Mouse (Mus musculus): Measurements from ENCODE around the gene Gfer.
"Not testable (repeated sequence)": the region's sequence is repeated elsewhere in the genome, so short reads cannot be mapped to it uniquely, and the experiment has no call there.

The Gfer gene

DNA sequence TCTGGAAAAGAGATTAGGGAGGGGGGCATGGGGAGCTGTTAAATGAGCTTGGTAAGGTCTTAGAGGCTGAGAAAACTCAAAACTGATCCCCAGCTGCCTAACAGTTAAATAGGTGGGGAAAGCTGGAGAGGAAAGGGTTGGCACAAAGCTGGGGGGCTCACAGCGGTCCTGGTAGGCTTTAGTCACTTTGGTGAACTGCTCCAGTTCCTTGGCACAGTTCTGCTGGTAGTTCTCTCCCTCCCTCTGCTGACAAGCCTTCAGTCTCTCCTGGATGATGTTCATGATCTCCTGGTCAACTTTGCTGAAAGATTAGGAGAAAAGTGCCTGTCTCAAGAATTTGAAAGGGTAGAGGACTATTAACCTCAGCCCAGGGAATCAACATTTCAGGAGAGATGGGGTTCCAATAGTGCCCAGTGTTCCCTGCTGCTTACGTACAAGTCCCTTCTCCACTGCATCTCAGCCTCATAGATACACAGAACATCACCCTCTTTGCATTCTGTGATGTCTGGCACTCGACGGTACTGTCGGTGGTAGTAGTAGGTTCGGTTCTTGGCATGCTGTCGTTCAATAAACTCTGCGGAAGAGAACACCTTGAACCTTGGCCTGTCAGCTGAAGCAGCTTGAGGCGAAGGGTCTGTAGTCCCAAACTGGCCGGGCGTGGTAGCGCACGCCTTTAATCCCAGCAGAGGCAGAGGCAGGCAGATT, 26.4 kb upstream of the Gfer start:
- DNase-seq (ENCODE audit: low spot score in 2 of 2): no peak

- DNase-seq (ENCODE audit: low spot score in 2 of 2): not testable (repeated sequence)
These were observed 25.5 kb upstream of the Gfer start for GRCm38 (mm10) chr17:24721383-24721955.

DNA sequence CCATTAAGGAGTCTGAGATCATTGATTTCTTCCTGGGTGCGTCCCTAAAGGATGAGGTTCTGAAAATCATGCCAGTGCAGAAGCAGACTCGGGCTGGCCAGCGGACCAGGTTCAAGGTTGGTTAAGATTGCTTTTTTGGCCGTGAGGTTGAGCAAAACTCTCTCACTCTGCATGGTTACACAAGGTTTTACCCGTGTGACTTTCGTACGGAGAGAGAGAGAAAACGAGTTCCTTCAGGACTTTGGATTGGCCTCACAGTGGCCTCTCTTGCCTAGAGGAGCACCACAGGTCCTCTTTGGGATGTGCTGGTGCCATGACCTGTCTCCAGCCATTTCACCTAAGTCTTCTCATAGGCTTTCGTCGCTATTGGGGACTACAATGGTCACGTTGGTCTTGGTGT, 24.7 kb upstream of the Gfer start:
- not testable (repeated sequence) for DNase-seq (ENCODE audit: low spot score in 2 of 2)

DNA sequence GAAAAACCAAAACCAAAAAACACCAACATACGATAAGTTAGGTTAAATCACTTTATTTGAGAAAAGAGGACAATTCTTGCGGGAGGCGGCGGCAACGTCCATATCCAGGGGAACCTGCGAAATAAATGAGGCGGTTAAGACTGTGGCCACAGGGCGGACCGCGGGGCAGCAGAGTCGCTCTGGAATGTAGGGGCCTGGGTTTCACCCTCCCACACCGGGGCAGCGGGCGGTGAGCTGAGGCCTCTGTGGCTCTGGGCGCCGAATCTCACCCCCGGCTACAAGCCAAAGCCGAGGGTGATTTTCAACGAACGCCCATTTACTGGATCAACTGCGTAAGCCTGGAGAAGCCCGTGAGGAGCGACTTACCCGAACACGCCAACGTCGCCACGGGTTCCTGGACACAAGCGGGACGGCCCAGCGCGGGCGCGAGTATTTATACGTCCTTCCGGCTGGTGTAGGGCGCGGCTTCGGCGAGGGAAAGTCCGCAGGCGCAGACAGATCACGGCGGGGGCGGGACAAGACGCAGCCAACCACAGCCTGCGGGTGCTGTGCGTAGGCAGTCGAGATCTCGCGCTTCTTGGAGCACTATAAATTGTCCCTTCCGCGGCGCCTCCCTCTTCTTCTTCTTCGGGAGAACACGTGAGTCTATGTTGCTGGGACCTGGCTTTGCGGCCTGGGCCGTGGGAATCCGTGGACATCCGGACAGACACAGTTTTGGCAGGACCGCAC, 23.7 kb upstream of the Gfer start:
- DNase-seq (ENCODE audit: low spot score in 2 of 2): peak; percentile 96 to 97

DNA sequence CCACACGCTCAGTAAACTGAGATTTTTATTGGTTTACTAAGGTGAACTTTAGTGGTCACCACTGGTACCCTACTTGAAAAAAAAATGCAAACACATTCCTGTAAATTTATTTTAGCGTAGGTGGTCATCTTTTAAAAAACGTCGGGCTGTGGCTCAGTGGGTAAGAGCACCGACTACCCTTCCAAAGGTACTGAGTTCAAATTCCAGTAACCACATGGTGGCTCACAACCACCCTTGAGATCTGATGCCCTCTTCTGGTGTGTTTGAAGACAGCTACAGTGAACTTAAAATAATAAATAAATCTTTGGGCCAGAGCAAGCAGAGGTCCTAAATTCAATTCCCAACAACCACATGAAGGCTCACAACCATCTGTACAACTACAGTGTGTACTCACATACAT, 23.0 kb upstream of the Gfer start:
- not testable (repeated sequence) for DNase-seq (ENCODE audit: low spot score in 2 of 2)

- DNase-seq (ENCODE audit: low spot score in 2 of 2): no peak
These were observed 22.0 kb upstream of the Gfer start, which contains the start of the genes Rnf151 and Rps2 for GRCm38 (mm10) chr17:24717943-24718342. Gene Rnf151, minus strand, starts transcription at chr17:24718063. Gene Rps2, plus strand, starts transcription at chr17:24718116.

- no peak for DNase-seq (ENCODE audit: low spot score in 2 of 2)
These were observed 20.3 kb upstream of the Gfer start for GRCm38 (mm10) chr17:24716166-24716682.

GRCm38 (mm10) chr17:24715556-24715955, 19.6 kb upstream of the Gfer start:
- DNase-seq (ENCODE audit: low spot score in 2 of 2): no peak

- peak in 1 of 2 experiments; percentile 29 for DNase-seq (ENCODE audit: low spot score in 2 of 2)
These were observed 12.7 kb upstream of the Gfer start for GRCm38 (mm10) chr17:24708646-24709045.

- DNase-seq (ENCODE audit: low spot score in 2 of 2): no peak
These were observed 12.0 kb upstream of the Gfer start for GRCm38 (mm10) chr17:24707801-24708425.

- DNase-seq (ENCODE audit: low spot score in 2 of 2): peak; percentile 86 to 88
These were observed 11.2 kb upstream of the Gfer start, which contains the start of gene Tbl3 for GRCm38 (mm10) chr17:24706982-24707800. Gene Tbl3, minus strand, starts transcription at chr17:24707660.

- no peak for DNase-seq (ENCODE audit: low spot score in 2 of 2)
These were observed 9.9 kb upstream of the Gfer start for GRCm38 (mm10) chr17:24705821-24706220.

- no peak for DNase-seq (ENCODE audit: low spot score in 2 of 2)
These were observed 5.3 kb upstream of the Gfer start for GRCm38 (mm10) chr17:24701251-24701650.

GRCm38 (mm10) chr17:24699473-24699872, 3.5 kb upstream of the Gfer start:
- no peak for DNase-seq (ENCODE audit: low spot score in 2 of 2)

DNA sequence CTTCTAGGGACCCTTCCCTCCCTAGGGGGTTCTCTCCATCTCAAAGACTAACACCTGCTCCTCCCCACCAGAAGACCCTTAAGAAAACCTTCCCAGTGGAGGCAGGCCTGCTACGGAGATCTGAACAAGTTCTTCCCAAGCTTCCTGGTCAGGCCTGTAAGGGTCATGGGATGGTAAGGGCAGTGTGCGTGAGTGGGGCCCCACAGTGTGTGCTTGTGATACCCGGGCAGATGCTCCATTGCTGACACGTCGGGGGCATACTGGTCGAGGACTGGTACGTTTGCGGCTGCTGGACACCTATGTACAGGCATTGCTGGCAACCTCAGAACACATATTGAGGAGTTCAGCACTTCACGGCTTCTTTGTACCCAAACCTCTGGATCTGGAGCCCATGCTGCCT, 2.8 kb upstream of the Gfer start:
- DNase-seq (ENCODE audit: low spot score in 2 of 2): no peak

GRCm38 (mm10) chr17:24697985-24698384, 2.0 kb upstream of the Gfer start:
- no peak for DNase-seq (ENCODE audit: low spot score in 2 of 2)

DNA sequence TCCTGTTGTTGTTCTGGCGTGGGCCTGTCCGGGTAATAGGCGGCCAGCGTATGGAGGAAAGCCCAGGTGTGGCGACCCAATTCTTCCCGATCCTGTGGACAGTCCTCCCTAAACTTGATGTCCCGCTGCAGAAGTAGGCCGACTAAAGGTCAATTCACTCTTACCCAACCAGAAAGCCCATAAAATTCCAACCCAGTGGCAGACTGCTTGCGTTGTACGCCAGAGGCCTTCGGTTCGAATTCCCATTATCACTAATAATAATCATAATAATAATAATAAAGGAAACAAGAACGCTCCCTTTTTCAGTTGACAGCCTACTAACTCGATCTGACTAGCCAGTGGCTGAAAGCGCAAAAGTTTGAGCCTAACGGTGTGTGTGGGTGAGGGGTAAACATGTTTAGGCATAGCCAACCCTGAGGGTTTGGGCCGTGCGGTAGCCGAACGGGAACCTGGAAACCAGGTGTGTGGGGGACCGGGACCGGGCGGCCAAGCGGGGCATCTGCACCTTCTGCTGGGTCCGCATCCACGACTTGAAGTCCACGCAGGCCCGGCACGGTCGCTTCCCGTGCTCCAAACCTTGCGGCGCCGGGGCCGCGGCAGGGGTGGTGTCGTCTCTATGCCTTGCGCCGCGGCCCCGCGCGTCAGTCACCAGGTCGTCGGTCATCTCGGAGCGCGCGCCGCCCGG, 488 bp downstream of the Gfer start:
- DNase-seq (ENCODE audit: low spot score in 2 of 2): no peak

- no peak for DNase-seq (ENCODE audit: low spot score in 2 of 2)
These were observed 3.6 kb downstream of the Gfer start for GRCm38 (mm10) chr17:24692385-24692784.

DNA sequence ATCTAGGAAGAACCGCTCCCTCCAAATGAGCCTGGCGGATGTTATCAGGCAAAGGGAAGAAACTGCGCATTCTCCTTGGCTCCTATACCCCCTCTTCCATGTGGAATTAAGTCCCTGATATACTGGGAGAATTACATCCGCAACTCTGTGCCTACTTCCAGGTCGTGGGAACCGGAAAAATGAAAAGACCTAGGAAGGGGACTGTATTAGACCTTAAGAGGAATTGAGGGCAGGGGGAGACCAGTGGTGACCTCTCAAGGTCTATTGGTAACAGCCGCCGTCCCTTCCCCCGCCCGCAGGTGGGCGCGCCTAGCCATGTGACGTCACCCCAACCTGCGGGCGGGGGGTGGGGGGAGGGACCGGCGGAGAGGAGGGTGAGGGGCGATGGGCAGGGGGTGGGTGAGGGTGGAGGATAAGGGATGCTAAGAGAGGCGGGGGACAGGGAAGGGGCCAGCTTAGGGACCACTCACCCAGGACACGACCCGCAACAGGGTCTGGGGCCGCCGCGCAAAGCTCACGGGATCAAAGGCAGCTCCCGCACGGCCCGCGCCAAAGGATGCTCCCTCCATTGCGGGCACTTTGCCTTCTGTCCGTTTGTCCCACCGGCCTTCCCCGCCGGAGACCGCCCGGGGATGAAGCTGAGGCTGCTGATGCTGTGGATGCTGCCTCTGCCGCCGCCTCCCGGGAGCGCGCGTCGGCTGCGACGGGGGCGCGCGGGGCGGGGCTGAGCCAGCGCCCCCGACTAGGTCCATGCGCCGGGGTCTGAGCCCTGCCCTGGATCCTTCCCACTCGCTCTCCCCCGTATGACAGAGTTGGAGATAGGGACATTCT, 6.5 kb downstream of the Gfer start, which contains the start of gene Syngr3:
Gene Syngr3 (minus strand): TSS at position 705 of the 831 bp plus-strand sequence.
- no peak for DNase-seq (ENCODE audit: low spot score in 2 of 2)

GRCm38 (mm10) chr17:24687599-24687998, 8.4 kb downstream of the Gfer start:
- no peak for DNase-seq (ENCODE audit: low spot score in 2 of 2)

Measured in thymus, postnatal 10 days (tissue).